In the genomic region with DNA sequence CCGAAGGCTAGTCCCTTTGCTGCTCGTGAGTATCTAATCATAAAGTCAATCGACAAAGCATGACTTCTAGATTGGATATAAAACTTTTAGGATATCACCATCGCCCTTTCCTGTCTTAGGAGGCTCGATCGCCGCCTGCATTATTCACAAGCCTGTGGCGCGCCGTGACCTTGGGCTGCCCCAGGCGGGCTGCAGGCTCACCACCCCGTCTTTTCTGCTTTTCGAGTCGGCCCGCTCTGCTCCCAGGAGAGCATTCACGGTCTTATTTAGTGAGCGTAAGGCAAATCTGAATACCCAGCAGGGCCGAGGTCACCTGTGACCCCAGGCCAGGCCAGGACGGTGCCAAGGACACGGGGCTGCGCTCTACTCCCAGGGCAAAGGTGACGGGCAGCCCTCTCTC, we compare ENCODE assay signal across 8 mouse cellular contexts. TPM values are rescaled to one million over a fixed set of nuclear protein-coding genes. Genes with fewer than 3 reads are reported as not detected.
DNase-seq lines count a peak whose midpoint lies in the region; ATAC-seq and TF ChIP-seq lines count a peak whose summit lies in the region.

No protein-coding gene starts in this region.

- no peaks in the 10 kb centered on the region for H3K9me3 ChIP-seq in hindbrain, embryonic 10.5 days

- no peak for TF ChIP-seq CTCF in kidney, adult 2 months (conservative IDR thresholded peaks at IDR 0.05; ENCODE audit: insufficient read depth, insufficient read length, low read depth, low read length)
- no peak for TF ChIP-seq CTCF in bone marrow macrophage, adult 2 months (IDR thresholded peaks at IDR 0.05; ENCODE audit: low read depth, low read length)

- H3K4me3 ChIP-seq in kidney, adult 2 months (ENCODE audit: insufficient read depth, low read depth, low read length): peak overlapping the region; percentile 95
- peak overlapping the region; percentile 91 for H3K4me3 ChIP-seq in bone marrow macrophage, adult 2 months (ENCODE audit: insufficient read depth, low read length)
- H3K4me3 ChIP-seq in hindbrain, embryonic 10.5 days: peak overlapping the region; percentile 94

- no peak for TF ChIP-seq POLR2A in kidney, adult 2 months (IDR thresholded peaks at IDR 0.05; ENCODE audit: low read depth, low read length)
- TF ChIP-seq POLR2A in bone marrow macrophage, adult 2 months (IDR thresholded peaks at IDR 0.05; ENCODE audit: borderline replicate concordance, low read depth, low read length): no peak

- under 1% methylated on average over 22 of the region's 22 CpGs for WGBS in kidney, adult 2 months
- 1% methylated on average over 22 of the region's 22 CpGs for WGBS in hindbrain, embryonic 10.5 days

- peaks cover 4% of the 10 kb centered on the region for H3K36me3 ChIP-seq in kidney, adult 2 months (ENCODE audit: control insufficient read depth, insufficient read depth, low read length)
- H3K36me3 ChIP-seq in hindbrain, embryonic 10.5 days: peaks cover 49% of the 10 kb centered on the region

- peak; percentile 28 for ATAC-seq in megakaryocyte-erythroid progenitor cell, adult 5-6 weeks (replicated peaks; ENCODE audit: low FRiP score, low TSS enrichment, poor library complexity, severe bottlenecking)

- H3K27ac ChIP-seq in kidney, adult 2 months (ENCODE audit: insufficient read depth, low read depth, low read length): peak overlapping the region; percentile 99
- H3K27ac ChIP-seq in bone marrow macrophage, adult 2 months (ENCODE audit: insufficient read depth, low read depth, low read length): peak overlapping the region; percentile 97
- peak overlapping the region; percentile 98 for H3K27ac ChIP-seq in hindbrain, embryonic 10.5 days

- H3K27me3 ChIP-seq in kidney, adult 2 months (replicated peaks; ENCODE audit: control insufficient read depth, insufficient read depth, low read length): no peaks in the 10 kb centered on the region
- no peaks in the 10 kb centered on the region for H3K27me3 ChIP-seq in hindbrain, embryonic 10.5 days (ENCODE audit: insufficient read depth, poor library complexity, severe bottlenecking)

- no peak for DNase-seq in kidney, adult 2 months
- DNase-seq in kidney, postnatal 14 days: no peak
- no peak for DNase-seq in hindbrain, embryonic 10.5 days (ENCODE audit: low spot score)
- no peak for DNase-seq in layer of hippocampus, postnatal 14 days (ENCODE audit: low spot score in 2 of 2)
- no peak for DNase-seq in gastrocnemius, postnatal 25 days
- DNase-seq in cerebellum, postnatal 4 days (ENCODE audit: low spot score in 2 of 2): no peak

- H3K4me1 ChIP-seq in kidney, adult 2 months (ENCODE audit: control insufficient read depth, insufficient read depth, low read length): peaks cover 3% of the 10 kb centered on the region; the same call in 1 of the 2 replicates
- peaks cover 9% of the 10 kb centered on the region for H3K4me1 ChIP-seq in bone marrow macrophage, adult 2 months (ENCODE audit: control insufficient read depth, insufficient read depth, low read length)
- peaks cover 24% of the 10 kb centered on the region for H3K4me1 ChIP-seq in hindbrain, embryonic 10.5 days (replicated peaks)

RNA-seq across cellular contexts. Expression of a gene that starts 0.4 kb away (rescaled TPM):
- 9.0 and 11.0 TPM in 2 replicates for polyA plus RNA-seq in kidney, adult 2 months (2012; rRNA removed)
- 42.2 and 50.3 TPM in 2 replicates for polyA plus RNA-seq in bone marrow macrophage, adult 2 months (2012; ENCODE audit: insufficient read depth, insufficient read length, missing spikeins)
- polyA plus RNA-seq in hindbrain, embryonic 10.5 days (2016; fragmentation: Nextera tagmentation; extraction: Ambion mirVana): 28.5 and 35.1 TPM in 2 replicates
- total RNA-seq in megakaryocyte-erythroid progenitor cell, adult 5-6 weeks (2014; fragmentation: Nextera tagmentation): 43.1 and 46.0 TPM in 2 replicates
- 85.5 and 95.2 TPM in 2 replicates for total RNA-seq in megakaryocyte-erythroid progenitor cell, adult 5-6 weeks (2017)
- 10 to 100 TPM; 23.7 to 25.6 TPM for total RNA-seq in layer of hippocampus, postnatal 14 days (2021)
- 10 to 100 TPM; 20.3 to 22.4 TPM for total RNA-seq in gastrocnemius, postnatal 25 days (2021)

RNA-seq across cellular contexts. Expression of a gene that starts 1.1 kb away (rescaled TPM):
- polyA plus RNA-seq in kidney, adult 2 months (2012; rRNA removed): 345 and 434 TPM in 2 replicates
- 290 and 355 TPM in 2 replicates for polyA plus RNA-seq in bone marrow macrophage, adult 2 months (2012; ENCODE audit: insufficient read depth, insufficient read length, missing spikeins)
- polyA plus RNA-seq in hindbrain, embryonic 10.5 days (2016; fragmentation: Nextera tagmentation; extraction: Ambion mirVana): 802 and 846 TPM in 2 replicates
- 546 and 609 TPM in 2 replicates for total RNA-seq in megakaryocyte-erythroid progenitor cell, adult 5-6 weeks (2014; fragmentation: Nextera tagmentation)
- total RNA-seq in megakaryocyte-erythroid progenitor cell, adult 5-6 weeks (2017): 348 and 446 TPM in 2 replicates
- total RNA-seq in layer of hippocampus, postnatal 14 days (2021): 100 to 1,000 TPM; 348 to 362 TPM
- 1,000 to 10,000 TPM; 1,096 to 1,119 TPM for total RNA-seq in gastrocnemius, postnatal 25 days (2021)
